Mouse (Mus musculus) thymus, adult 18-20 months (tissue): Measurements from ENCODE around the gene Hnrnph1.

Source experiments
- DNase-seq, 2 experiments: peaks; one replicate each; pipeline ENCODE4 v3.0.0; 2022; ENCODE audit warnings: mixed read lengths in 2 of 2

The Hnrnph1 gene

GRCm38 (mm10) chr11:50415563-50416241 is 38.9 kb downstream of the Hnrnph1 start:
- DNase-seq: no peak

DNA sequence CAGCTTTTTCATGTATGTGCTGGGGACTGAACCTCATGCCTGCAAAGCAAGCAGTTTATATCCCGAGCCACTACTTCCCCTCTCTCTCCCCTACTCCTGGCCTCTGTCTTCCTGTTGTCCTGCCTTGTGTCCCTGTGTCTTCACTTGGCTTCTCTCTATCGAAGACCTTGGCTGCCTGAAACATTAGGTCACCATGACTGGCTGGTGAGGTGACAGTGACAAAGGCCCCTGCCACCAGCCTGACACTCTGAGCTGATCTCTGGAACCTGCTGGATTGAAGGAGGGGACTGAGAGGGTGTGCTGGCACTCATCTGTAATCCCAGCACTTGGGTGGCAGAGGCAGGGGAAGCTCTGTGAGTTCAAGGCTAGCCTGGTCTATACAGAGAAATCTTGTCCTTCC is 41.1 kb downstream of the Hnrnph1 start:
- no peak for DNase-seq

DNA sequence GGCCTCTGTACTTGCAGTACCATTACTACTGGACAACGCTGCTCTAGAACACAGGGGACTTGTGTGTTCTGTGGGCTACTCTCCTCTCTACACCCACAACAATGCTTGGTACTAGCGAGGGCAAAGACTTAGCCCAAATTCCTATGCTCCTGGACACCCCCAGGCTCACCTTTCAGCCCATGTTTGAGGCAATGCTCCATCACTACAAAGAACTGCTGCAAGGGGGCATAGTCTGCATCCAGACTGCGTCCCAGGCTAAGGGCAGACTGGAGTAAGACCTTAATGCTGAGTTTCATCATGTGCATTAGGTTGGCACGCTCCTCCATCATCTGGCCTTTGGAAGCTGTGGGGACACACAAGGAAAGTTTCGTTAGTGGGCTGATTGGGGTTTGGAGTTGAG is 44.7 kb downstream of the Hnrnph1 start:
- no peak for DNase-seq

DNA sequence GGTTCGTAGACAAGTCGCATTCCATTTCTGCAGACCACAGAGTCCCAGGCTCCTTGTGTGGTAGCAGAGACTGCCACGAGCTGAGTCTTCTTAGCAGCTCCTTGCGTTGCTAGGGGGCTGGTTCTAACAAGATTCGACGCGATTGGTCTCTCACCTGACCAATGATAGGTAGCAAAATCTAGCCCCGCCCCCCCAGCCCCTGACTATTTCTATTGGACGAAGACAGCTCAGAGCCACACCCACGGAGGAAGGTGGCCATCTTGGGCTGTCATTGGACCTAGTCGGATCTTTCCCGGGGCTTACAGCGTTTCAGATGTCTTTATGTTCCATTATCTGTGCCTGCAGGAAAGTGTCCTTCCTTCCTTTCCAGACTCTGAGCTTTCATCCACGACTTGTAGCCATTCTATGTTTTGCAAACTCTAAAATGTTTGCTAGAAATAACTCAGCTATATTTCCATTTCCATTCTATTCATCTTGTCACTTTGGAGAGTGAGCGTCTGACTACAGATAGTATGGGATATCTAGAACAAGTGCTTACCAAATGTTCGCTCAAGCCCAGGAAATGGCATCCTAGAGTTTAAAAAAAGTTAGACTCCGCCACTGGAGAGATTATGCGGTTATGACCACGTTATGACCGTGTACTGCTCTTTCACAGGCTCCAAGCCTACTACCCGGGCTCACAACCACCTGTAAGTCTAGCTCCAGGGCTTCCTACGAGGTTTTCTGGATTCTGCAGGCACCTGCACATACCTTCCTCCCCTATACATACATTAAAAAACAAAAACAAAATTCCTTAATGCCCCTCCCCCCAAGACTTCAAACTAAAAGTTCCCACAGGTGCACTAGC is 45.4 kb downstream of the Hnrnph1 start:
- DNase-seq: peak in 1 of 2 experiments; percentile 24

DNA sequence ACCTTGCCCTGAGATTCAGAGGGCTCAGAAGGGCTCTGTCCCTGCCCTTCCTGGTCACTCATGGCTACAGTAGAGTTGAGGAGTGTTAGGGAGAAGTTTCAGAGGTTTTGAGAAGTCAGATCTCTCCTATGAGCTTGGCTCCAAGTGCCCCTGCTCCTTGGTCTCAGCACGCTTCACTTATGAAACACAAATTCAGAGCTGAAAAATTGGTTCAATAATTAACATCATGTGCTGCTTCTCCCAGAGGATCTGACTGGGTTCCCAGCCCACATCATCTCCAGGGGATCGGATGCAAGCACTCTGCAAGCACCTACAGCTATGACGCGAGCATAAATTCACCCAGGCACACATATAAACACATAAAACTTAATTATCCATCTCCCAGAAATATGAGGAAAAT is 49.3 kb downstream of the Hnrnph1 start:
- DNase-seq: no peak

DNA sequence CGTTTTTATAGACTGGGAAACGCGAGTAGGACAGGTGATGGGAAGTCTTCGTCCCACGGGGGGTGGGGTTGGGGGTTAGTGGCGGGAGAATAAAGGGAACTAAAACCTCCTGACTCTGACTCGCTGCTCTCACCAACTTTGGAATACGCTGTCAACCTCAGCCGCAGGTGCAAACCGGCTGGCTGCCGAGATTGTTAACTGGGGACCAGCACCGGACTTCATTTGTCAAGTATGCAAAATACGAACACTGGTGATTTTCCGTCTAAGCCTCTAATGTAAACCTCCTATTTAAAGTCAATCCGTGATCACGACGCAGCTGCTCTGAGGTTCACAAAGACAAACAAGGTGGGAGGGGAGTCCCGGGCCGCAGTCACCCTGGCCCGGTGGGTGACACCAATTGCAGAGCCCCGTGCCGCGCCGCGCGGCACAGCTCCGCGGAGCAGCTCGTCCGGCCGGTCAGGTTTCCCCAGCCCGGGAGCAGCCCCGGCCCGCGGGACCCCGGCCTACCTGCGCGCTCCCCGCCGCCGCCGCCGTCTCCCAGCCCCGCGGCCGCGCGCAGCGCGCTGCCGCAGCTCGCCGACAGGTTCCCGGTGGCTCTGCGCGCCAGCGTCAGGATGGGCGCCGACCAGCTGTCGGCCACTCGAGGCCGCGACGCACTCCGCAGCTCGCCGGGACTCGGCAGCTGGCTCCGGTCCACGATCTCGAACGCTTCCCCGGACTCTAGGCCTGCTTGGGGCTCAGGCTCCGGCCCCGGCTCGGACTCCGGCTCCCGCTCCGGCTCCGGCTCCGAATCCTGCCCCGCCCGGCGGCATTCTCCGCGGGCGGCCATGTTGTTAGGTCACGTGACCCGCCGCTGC is 53.7 kb downstream of the Hnrnph1 start, which contains the start of gene Rufy1:
Gene Rufy1 (minus strand): TSS at position 849 of the 857 bp plus-strand sequence.
- peak; percentile 59 for DNase-seq

- DNase-seq: no peak
These were observed 54.6 kb downstream of the Hnrnph1 start for GRCm38 (mm10) chr11:50431134-50432068.

GRCm38 (mm10) chr11:50432069-50432440 is 55.3 kb downstream of the Hnrnph1 start:
- DNase-seq: no peak

GRCm38 (mm10) chr11:50432896-50433295 is 56.1 kb downstream of the Hnrnph1 start:
- DNase-seq: no peak
